Mouse (Mus musculus): Measurements from ENCODE around the gene Enah.

- no peak for TF ChIP-seq EP300 (IDR thresholded peaks at IDR 0.05; ENCODE audit: low read depth)
- no peak for TF ChIP-seq CTCF (IDR thresholded peaks at IDR 0.05; ENCODE audit: low read depth)
These were observed 156.4 kb downstream of the Enah start for GRCm38 (mm10) chr1:181863431-181863830.
